Mouse (Mus musculus): ENCODE results near the gene Smim1.
A peak's percentile ranks its signal among the peaks of the same experiment; 100 is the strongest.

Gene Smim1

GRCm38 (mm10) chr4:154021432-154021831 is 4.6 kb downstream of the Smim1 start:
- peak in 1 of 2 experiments; percentile 55 for DNase-seq (ENCODE audit: low spot score in 2 of 2)

- peak in 1 of 2 experiments; percentile 42 for DNase-seq (ENCODE audit: low spot score in 2 of 2)
These were observed 6.5 kb downstream of the Smim1 start for GRCm38 (mm10) chr4:154019571-154019970.

- DNase-seq (ENCODE audit: low spot score in 2 of 2) = peak in 1 of 2 experiments; percentile 40
These were observed 10.6 kb downstream of the Smim1 start for GRCm38 (mm10) chr4:154015476-154015875.

GRCm38 (mm10) chr4:154012132-154012882 is 13.7 kb downstream of the Smim1 start:
- peak in 1 of 2 experiments; percentile 46 for DNase-seq (ENCODE audit: low spot score in 2 of 2)

- peak; percentile 91 for DNase-seq (ENCODE audit: low spot score in 2 of 2)
These were observed 14.4 kb downstream of the Smim1 start, which contains the start of gene Lrrc47 for GRCm38 (mm10) chr4:154011646-154012089. Gene Lrrc47, plus strand, starts transcription at chr4:154011731.

DNA sequence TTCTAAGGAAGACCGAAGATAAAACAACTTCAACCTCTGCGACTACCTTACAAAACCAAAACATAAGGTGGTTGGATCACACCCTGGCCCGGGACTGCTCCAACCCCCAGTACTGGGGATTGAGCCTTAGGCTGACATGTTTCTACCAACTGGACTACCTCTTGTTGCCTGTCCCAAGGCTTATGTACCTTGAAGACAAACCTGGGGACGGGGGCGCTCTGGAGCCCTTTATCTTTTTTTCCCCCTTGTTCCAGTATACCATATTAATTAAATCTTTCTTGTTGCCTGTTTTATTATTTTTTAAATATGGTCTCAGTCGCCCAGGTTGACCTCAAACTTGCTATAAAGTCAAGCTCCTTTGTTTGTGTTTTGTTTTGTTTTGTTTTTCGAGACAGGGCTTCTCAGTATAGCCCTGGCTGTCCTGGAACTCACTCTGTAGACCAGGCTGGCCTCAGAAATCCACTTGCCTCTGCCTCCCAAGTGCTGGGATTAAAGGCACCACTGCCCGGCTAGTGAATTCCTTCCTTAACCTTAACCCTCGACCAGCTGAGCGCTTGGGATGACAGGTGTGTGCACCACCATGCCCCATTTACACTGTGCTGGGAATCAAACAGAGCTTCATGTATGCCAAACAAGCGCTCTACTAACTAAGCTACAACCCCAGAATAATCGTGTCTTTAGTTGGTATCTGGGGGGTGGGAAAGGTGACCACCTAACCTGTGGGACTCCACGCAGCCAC is 15.0 kb downstream of the Smim1 start:
- no peak for DNase-seq (ENCODE audit: low spot score in 2 of 2)

DNA sequence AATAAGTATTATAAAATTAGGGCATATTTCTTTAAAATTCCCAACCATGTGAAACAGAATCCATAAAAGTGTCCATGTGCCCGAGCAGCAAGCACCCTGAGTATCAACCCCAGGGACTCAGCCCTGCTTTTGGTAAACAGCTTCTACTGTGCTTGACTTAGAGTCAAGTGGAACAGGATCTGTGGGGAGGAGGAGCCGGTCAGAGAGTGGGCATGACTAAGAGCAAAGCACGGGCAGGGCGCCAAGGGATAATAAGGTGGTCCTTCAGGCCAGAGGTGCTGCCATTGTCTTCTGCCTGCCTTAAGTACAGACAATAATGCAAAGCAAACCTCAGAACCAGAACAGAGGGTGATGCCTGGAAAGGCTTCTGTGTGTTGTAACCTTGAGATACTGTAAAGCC is 18.3 kb downstream of the Smim1 start:
- no peak for DNase-seq (ENCODE audit: low spot score in 2 of 2)

GRCm38 (mm10) chr4:154006264-154006663 is 19.8 kb downstream of the Smim1 start:
- DNase-seq (ENCODE audit: low spot score in 2 of 2) = no peak

GRCm38 (mm10) chr4:154005488-154005887 is 20.5 kb downstream of the Smim1 start:
- DNase-seq (ENCODE audit: low spot score in 2 of 2) = no peak

- no peak for DNase-seq (ENCODE audit: low spot score in 2 of 2)
These were observed 32.5 kb downstream of the Smim1 start for GRCm38 (mm10) chr4:153993505-153993904.

GRCm38 (mm10) chr4:153992715-153993114 is 33.3 kb downstream of the Smim1 start:
- DNase-seq (ENCODE audit: low spot score in 2 of 2) = no peak

GRCm38 (mm10) chr4:153980470-153980869 is 45.6 kb downstream of the Smim1 start:
- no peak for DNase-seq (ENCODE audit: low spot score in 2 of 2)

- DNase-seq (ENCODE audit: low spot score in 2 of 2) = no peak
These were observed 46.8 kb downstream of the Smim1 start for GRCm38 (mm10) chr4:153979243-153979642.

DNA sequence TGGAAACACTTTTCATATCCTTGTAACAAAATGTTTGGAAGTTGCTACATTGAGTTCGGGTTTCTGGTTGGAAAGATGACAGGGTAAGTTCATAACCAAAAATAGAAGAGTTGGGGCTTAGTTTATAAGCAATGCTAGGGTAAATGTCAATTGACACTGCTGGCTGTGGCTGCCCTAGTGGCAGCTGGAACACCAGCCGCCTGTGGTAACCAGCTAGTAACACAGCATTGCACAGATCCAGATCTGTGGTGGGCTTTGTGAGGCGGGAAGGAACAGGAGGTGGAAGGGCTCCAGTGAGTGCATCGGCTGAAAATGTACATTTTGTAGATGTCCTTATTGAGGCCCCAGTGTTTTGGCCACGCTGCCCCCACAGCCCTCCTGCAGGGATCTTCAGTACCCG is 50.3 kb downstream of the Smim1 start:
- DNase-seq (ENCODE audit: low spot score in 2 of 2) = no peak

- DNase-seq (ENCODE audit: low spot score in 2 of 2) = peak in 1 of 2 experiments; percentile 53
These were observed 50.8 kb downstream of the Smim1 start for GRCm38 (mm10) chr4:153975292-153975662.

- peak; percentile 96 to 97 for DNase-seq (ENCODE audit: low spot score in 2 of 2)
These were observed 51.4 kb downstream of the Smim1 start, which contains the start of the genes Dffb and Cep104 for GRCm38 (mm10) chr4:153974431-153975291. Gene Dffb, minus strand, starts transcription at chr4:153975126. Gene Cep104, plus strand, starts transcription at chr4:153975194.
